Mouse (Mus musculus): ENCODE data around the gene Prpf4b.
A peak's percentile ranks its signal among the peaks of the same experiment; 100 is the strongest.

DNA sequence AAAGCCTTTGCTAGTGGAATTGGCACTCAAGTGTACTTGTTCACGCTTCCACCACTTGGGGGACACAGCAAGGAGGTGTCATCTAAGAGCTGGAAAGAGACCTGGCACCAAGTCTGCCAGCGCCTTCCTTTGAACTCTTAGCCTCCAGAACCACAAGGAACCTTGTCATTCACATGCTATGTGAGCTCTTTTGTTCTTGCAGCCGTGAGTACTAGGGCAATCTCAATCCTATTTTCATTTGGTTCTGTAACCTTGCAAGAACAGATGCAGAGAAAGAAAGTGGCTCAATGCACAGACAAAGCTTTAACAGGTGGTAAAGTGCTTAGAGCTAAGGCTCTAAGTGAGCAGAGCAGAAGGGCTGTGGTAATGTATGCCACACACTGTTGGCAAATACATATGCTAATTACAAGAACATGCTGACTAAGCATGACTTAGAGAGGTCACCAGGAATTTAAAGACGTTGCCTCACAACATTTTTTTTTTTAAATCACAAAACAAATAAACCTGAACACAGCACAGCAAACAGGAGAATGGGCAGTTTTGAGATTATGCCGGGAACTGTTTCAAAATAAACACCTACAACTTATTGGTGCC is 23.8 kb upstream of the Prpf4b start:
- TF ChIP-seq EP300 (IDR thresholded peaks at IDR 0.05; ENCODE audit: low read depth) (no peak), CTCF (IDR thresholded peaks at IDR 0.05; ENCODE audit: low read depth) (0 out of 2 replicates have a peak, but pooled peaks have one; percentile 20)

Data from liver, embryonic 14.5 days (tissue).